Mouse (Mus musculus): ENCODE data around the gene Tpk1.
"Not testable (repeated sequence)": the region's sequence is repeated elsewhere in the genome, so short reads cannot be mapped to it uniquely, and the experiment has no call there.

Gene Tpk1

DNA sequence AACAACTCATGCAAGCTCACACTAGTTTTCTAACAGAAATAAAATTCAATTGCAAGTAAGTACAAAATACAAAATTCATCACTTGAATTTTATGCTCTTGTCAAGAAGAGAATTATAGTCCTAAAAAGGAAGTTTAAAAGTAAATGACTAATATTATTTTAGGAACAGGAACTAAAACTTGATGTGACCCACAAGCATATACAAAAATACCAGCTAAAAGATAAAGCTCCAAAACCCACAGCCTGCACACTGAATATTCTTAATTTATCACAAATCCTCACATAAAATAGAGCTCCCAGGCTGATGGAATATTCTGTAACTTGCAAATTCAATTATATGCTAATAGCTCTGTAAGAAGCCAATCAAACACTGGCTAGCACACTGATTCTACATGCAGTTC is 25.5 kb downstream of the Tpk1 start:
- no peak for DNase-seq (ENCODE audit: low spot score in 2 of 2)

DNA sequence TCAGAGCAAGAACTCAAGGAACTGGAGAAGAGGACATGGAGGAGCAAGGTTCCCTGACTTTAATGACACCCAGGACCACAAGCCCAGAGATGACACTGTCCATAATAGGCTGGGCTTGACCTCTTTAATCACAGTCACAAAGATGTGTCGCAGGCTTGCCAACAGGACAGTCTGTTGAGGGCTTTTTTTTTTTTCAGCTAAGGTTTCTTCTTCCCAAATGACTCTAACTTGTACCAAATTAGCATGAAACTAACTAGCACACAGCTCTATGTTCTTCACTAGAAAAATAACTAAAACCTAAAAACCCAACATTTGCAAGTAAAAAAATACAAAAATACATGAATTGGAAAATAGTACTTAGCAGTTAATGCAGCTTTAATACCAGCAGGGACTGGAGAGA is 27.2 kb downstream of the Tpk1 start:
- DNase-seq (ENCODE audit: low spot score in 2 of 2): no peak

DNA sequence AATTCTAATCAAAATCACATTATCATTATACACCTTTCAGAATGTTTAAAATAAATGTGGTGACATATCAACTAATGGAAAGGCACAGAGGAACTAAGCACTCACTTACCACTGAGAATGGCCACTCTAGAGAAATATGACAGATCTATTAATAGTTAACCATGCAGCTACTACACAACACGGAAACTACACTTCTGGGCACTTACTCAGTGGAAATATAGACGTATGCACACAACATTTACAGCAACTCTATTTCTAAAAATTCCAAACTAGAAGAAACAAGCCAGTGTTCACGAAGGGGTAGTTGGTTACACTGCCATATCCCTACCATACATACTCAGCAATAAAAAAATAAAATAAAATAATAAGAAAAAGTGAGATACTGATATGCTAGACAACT is 28.0 kb downstream of the Tpk1 start:
- DNase-seq (ENCODE audit: low spot score in 2 of 2): no peak

DNA sequence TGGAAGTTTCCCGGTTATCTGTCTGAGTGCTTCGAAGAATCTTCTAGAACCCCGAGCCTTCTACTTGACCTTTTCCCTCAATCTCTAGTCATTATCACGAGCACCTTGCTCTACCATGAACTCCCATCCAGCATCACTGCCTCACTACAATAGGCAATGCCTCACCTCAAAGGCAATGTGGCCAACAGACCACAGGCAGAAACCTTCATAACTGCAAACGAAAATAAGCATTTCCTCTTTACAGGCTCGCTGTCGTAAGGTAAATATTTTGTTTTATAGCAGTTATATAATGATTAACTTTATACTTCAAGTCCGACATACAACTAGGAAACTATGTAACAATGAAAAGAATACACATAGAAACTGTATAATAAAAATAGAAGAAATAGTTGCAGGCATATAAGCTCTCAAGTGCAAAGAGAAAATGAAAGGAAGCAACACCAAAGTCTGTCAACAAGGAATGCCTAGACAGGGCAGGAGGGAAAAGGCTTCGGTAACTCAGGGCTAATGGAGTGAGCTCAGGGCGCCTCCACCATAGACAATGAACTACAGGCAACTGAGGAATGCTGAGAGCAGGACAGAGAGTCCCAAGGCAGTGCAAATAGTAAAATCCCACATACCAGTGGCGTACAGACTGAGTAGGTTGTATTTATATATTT is 29.0 kb downstream of the Tpk1 start:
- no peak for DNase-seq (ENCODE audit: low spot score in 2 of 2)

DNA sequence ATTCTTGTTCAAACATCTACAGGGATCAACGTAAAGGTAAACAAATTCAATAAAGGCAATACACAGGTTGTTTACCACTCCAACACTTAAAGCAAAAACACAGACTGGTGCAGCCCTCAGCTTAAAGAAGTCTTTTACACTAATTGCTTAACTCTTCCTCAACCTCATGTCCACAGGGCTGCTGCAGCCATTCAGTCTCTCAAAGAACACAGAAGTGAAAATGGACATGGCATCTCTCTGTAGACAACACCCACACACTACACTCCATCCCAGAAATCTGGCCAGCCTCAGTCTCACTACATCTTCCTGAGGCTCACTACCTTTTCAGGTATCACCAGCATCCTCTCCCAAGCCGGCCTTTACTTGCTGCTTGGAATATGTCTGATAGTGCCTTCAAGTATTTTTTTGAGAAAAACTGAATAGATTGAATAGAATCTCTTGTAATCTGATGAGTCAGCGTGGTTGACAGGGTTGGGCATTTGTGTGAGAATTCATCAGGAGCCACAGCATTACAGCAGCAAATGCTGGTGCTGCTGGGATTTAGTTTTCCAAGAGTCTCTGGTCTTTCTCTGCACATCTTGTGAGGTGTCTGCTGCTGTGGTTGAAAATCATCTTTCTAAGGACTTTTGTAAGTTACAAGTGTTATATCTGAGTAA is 32.6 kb downstream of the Tpk1 start:
- DNase-seq (ENCODE audit: low spot score in 2 of 2): no peak

DNA sequence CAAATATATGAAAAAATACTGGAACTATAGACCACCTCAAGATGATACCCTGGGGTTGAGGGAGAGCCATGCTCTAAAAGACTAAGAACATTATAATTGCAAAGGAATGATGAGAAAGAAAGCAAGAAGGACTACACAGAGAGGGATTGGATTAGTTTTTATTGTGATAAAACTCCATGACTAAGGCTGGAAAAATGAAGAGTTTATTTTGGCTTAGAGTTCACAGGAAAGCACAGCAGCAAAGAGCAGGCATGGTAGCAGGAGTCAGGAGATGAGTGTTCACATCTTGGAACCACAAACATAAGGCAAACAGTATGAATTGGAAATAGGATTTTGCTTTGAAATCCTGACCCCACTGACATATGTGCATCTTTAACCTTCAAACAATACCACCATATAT is 33.2 kb downstream of the Tpk1 start:
- DNase-seq (ENCODE audit: low spot score in 2 of 2): no peak

DNA sequence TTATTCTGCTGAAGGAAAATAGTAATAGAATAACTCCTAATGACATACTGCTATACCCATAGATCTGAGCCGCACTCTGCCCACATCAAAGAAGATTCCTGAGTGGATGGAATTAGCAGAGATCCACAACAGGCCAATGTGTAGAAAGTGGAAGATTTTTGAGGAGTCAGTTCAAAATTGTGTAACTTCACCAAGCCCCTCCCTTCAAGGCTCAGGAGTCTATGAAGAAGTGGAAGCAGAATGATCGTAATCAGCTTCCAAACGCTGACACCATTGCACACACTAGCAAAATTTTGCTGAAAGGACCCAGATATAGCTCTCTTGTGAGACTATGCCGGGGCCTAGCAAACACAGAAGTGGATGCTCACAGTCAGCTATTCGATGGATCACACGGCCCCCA is 42.6 kb downstream of the Tpk1 start:
- DNase-seq (ENCODE audit: low spot score in 2 of 2): not testable (repeated sequence)

DNA sequence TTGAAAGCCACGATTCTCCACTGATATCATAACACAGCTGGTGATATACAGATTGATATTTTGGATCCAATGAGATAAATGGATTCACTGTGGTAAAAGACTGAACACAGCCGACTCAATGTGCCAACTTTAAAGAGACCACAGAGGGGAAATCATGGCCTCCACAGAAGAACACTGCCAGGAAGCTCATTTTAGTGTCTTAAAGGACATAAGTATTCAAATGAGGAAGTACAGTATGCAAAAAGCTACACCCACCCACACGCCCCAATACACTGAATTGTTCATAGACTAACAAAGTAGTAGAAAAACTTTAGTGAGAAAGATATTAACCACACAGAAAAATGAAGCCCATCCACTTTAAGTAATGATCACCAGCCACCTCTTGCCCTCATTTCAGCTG is 46.8 kb downstream of the Tpk1 start:
- DNase-seq (ENCODE audit: low spot score in 2 of 2): peak; percentile 1 to 27

DNA sequence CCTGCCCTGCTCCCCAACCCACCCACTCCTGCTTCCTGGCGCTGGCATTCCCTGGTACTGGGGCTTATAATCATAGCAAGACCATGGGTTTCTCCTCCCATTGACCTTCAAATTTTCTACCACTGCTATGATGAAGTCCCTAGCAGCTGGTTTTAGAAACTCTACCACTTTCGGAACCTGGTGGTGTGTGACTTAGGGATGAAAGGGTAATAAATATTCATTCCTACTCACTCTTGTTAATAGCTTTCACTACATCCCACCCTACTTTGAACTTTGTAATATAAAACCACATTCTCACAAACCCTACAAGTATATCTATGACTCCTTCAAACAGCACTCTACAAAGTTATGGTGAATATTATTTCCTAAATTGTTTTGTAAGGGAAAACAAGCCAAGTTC is 54.3 kb downstream of the Tpk1 start:
- no peak for DNase-seq (ENCODE audit: low spot score in 2 of 2)

DNA sequence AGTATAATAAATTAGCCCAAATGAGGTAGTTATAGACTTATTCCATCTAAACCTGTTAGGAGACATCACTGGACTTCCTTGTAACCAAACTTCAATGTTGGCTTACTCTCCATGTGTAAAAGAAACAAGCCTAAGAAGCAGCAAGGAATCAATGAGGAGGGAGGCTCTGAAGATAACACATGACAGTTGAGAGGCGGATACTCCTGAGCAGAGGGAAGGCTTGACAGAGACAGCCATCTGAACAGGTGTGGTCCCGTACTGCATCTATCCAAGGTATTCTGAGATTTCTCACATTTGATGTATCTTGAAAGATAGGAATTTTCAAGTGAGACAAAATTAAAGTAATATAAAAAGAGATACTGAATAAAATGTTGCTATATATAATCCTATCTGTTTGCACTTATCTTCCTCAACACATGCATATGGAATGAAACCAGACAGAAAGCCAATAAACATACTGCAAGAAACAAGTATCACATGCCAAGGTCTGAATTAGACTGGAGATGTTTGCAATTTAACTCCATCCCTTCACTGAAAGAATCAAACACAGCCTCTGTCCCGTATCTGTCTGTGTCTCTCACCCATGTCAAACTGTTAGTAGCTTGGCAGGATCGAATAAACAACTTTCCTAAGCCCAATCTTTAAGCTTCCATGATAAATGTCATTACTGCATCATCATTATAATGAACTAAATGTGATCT is 75.1 kb downstream of the Tpk1 start:
- no peak for DNase-seq (ENCODE audit: low spot score in 2 of 2)

DNA sequence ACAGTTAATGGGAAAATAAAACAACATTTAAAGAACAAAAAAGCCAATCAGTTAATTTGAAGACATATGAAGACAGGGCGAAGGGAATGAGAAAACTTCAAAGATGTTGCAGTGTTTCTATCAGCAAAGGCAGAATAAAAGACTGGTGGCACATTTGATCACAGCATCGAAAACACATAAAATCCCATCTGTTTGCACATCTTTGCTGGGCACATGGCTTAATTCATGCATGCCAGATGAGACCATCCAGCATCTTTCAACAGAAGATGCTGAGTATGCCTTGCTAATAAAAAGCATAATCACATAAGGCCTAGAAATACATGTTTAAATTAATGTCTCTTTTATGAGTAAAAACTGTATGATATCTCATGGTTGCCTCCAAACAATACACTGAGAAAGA is 80.8 kb downstream of the Tpk1 start:
- no peak for DNase-seq (ENCODE audit: low spot score in 2 of 2)

DNA sequence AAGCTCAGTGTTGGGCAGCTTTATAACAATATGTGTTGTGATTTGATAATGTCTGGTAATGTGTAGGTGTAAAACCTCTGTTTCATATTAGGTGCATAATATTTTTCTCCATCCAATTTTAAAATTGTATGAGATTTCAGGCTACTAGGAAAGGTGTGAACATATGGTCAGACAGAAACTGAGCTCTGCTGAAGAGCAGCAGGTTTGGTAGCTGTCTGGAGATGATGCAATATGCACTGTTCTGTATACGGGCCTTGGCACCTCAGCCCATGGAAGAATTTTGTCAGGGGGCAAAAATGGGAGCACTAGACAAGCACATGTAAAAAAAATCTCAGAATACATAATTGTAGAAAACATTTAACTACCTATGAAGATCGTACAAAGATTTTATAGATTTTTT is 84.3 kb downstream of the Tpk1 start:
- no peak for DNase-seq (ENCODE audit: low spot score in 2 of 2)

DNA sequence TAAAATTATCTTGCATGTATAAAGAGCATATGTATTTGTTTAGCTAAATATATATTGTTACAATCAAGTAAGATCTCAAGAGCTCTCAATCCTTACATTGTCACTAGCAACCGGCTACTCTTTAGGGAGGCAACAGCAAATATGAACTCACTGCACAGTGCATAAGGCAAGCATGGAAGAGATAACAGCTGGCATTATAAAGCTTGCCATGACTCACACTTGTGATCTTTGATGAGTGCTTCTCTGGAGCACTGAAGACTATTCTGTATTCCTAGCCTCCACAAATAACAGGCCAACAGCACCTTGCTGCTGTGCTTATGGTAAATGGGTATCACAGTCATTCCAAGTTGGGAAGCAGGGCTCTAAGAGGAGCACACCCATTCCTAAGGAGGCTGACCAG is 98.2 kb downstream of the Tpk1 start:
- DNase-seq (ENCODE audit: low spot score in 2 of 2): no peak

DNA sequence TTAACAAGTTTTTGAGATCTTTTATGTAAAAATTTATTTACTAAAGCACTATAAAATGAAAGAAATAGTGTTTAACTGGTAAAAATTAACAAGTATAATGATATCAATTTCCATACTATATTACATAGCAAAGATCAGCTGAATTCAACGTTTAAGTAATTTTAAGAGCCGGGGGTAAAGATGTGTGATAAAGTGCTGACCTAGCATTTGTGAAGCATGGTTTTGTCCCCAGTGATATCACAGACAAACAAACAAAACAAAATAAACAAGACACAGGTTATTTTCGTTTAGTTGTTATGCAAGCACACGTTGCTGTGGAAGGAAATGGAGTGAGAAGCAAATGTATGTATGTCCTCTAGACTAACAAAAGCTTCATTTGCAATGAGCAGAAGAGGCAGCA is 103.6 kb downstream of the Tpk1 start:
- DNase-seq (ENCODE audit: low spot score in 2 of 2): no peak

DNA sequence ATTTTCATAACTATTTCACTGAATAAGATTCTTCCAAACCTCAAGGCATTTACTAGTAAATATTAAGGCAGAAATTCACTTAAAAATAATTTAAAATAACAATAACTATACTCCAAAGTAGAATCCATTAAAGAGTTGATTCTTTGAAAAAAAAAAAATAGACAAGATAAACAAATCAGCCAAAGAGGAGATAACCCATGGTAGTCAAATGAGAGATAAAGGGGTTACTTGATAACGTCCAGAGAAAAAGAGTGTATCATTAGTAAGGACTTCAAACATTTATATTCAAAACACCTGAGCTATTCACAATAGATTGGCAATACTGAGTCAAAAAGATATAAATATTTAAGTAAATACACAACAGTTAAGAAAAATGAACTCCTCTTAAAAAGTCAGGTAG is 114.7 kb downstream of the Tpk1 start:
- no peak for DNase-seq (ENCODE audit: low spot score in 2 of 2)

DNA sequence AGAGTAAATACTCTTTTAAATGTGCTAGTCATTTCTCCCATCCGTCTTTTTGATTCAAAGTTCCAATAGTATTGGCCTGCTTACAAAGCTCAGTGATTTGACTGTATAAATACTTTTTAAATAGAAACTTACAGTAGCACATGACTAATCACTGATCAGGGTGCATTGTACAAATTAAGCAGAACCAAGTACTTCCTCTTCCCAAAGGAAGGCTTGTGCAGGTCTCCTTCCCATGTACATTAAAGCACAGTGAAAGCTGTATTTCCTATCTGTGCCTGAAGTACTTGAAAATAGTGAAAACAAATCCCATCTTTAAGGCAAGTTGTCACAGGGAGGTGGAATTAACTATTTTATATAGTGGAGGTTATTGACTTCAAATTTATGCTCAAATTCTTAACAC is 119.5 kb downstream of the Tpk1 start:
- DNase-seq (ENCODE audit: low spot score in 2 of 2): no peak

DNA sequence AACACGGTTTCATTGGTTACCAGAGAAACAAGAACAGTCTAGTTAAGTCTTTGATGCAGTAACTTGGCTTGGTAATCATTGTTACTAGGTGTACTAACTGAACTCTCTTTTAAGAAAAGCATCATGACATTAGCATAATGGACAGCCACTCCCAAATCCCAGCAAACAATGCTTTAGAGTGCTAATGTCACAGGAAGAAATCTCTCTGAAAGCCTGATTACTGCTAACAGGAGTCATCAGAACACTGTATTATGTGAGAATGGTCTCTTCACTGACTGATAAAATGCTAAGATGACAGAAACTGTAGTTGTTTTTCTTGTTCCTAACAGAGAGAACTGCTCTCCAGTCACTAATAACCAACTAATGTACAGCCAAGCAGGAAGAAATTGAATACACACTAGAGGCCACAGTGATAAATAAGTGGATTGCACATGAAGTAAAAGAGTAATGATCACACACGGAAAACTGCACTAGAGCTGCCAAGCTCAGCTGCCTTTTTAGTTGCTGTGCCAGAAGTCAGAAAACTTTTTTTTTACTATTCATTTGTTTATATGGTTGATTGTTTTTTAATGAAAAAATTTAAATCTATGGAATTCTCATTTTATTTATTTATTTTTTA is 128.7 kb downstream of the Tpk1 start:
- no peak for DNase-seq (ENCODE audit: low spot score in 2 of 2)

DNA sequence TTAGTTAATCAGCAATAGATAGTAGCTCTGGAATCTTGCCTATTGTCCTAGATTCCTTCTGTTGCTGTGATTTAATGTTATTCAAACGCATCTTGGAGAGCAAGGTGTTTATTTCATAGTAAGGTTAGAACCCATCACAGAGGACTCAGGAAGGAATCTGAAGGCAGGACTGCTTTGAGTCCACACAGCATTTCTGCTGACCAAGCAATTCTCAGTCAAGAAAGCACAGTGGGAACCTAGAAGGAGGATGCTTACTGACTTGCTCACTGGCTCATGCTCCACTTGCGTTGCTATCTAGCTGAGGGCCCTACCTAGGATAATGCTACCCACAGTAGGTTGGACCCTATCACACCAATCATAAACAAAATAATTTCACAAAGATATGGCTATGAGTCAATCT is 130.6 kb downstream of the Tpk1 start:
- no peak for DNase-seq (ENCODE audit: low spot score in 2 of 2)

DNA sequence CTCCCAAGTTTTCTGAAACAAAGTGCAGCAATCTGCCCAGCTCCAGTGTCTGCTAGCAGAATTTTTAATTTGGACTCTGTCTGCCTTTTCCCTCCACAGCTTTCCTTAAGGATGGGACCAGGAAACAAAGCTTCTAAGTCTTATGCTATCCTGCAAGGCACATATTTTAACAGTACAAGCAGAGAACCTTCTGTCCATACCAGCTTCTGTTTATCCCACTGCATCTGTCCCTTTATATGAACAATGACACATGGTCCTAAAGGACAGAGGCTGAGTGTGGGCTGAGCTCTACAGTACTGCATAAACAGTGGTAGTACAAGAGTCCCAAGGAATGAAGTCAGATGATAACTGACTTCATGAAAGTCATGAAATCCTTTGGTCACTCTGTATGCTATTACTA is 132.8 kb downstream of the Tpk1 start:
- no peak for DNase-seq (ENCODE audit: low spot score in 2 of 2)

DNA sequence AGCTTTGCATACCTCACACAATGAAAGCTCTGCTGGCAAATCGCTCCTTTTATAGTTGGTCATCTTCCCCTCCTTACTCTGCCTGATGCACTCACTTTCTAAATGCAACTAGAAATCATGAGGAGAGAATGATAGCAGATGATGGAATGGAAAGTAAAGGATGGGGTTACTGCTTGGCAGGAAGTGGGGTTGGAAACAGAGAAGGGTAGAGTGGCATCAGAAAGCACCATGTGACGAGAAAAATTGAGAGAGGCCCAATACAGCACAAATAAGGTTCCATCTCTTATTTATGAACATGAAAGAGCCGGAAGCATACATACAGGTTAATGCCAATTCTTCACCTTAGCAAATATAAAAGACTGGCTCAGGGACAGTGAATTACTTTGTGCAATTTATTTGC is 133.3 kb downstream of the Tpk1 start:
- no peak for DNase-seq (ENCODE audit: low spot score in 2 of 2)

DNA sequence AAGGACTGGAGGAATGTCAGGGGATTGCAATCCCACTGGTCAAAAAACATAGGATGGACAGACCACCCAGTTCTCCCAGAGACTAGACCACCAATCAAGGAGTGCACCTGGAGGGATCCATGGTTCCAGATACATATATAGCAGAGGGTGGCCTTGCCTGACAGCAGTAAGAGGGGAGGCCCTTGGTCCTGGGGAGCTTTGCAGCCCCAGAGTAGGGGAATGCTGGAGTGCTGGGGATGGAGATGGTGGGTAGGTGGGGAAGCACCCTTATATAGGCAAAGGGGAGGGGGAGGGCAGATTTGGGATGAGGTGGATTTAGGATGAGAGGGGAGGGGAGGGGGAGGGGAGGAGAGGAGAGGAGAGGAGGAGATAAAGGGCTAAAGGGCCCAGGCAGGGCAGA is 134.1 kb downstream of the Tpk1 start:
- no peak for DNase-seq (ENCODE audit: low spot score in 2 of 2)

DNA sequence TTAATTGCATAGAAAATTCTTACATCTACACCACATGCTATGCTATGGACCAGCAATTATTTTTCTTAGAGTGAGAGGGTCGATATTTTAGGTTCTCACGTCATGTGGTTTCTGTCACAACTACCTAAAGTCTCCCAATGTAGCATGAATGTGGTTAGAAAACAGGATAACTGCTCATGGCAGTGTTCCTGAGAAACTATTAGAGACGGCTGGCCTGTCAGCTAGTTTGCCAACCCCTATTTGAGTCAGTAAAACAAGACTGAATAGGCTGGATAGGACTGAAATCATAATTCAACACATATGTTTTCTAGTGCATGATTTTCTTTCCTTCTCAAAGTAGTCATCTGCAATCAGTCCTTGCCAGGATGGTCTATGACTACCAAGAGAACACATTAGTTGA is 137.1 kb downstream of the Tpk1 start:
- DNase-seq (ENCODE audit: low spot score in 2 of 2): no peak

DNA sequence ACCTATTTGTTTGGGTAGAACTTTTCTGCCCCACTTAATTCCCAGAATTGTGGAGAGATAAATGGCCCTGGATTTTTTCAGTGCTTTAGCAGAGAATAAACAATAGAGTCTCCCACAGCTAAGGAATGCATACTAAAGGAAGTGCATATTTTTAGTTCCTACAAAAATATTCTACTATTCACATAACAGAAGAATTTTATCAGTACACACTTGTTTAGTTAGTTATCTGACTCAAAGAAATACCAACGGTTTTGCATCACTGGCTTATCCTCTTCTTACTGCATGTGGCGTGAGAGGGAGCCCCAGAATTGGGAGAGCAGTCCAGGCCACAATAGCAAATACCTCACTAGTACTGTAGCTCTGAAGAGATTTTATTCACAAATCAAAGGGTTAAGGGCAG is 141.1 kb downstream of the Tpk1 start:
- DNase-seq (ENCODE audit: low spot score in 2 of 2): no peak

Data from spleen, postnatal 36 days (tissue).